ENCODE assay signal across 8 mouse cellular contexts in the genomic region with DNA sequence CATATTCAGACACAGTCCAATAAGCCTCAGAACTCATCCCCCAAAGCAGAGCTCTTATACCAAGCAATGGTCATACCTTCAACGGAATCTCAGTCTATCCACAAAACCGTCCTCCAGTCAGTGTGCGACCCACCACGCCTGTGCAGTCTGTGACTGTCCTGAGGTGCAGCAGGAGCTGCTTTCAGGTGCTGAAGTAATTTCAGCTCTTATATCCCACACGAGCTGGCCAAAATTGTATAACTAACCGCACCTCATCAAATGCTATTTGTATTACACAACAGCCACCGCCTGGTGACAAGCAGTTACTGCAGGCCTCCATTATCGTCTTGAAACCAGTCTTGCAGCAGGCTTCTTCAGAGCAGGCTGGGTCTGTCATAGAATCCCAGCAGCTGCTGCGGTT. TPM values are rescaled to one million over a fixed set of nuclear protein-coding genes. Genes with fewer than 3 reads are reported as not detected.
DNase-seq lines count a peak whose midpoint lies in the region; ATAC-seq and TF ChIP-seq lines count a peak whose summit lies in the region.

No protein-coding gene starts in this region.

- intact Hi-C loops in heart, postnatal 25 days (cut with DNase I): loop anchor here (5.0 to 10.0 kb wide), 2 partner anchors 39 to 134 kb away; a partner anchor contains a TSS

- H3K4me2 ChIP-seq in forebrain, embryonic 13.5 days: no peak overlapping the region
- no peak overlapping the region for H3K4me2 ChIP-seq in lung, embryonic 16.5 days (ENCODE audit: low read depth, low read length)

- peak; percentile 43 to 67 (median 47) for TF ChIP-seq CTCF in MEL (IDR thresholded peaks at IDR 0.05 in 2 of 3, conservative IDR thresholded peaks at IDR 0.05 in 1 of 3; ENCODE audit: control insufficient read depth in 1 of 3, insufficient read depth in 1 of 3, low read depth in 2 of 3, low read length in 3 of 3, poor library complexity in 1 of 3, severe bottlenecking in 1 of 3)

- no peaks in the 10 kb centered on the region for H3K9me3 ChIP-seq in MEL (replicated peaks; ENCODE audit: insufficient read depth, low read length)
- no peaks in the 10 kb centered on the region for H3K9me3 ChIP-seq in forebrain, embryonic 13.5 days (replicated peaks)
- no peaks in the 10 kb centered on the region for H3K9me3 ChIP-seq in lung, embryonic 16.5 days (ENCODE audit: control insufficient read depth, low read length)

- H3K79me2 ChIP-seq in MEL (ENCODE audit: control insufficient read depth, insufficient read depth, low read length, poor library complexity): peaks cover 2% of the 10 kb centered on the region; the same call in 1 of the 2 replicates

- H3K27ac ChIP-seq in MEL (ENCODE audit: control insufficient read depth, low read depth, low read length): no peak overlapping the region
- no peak overlapping the region for H3K27ac ChIP-seq in forebrain, embryonic 13.5 days
- no peak overlapping the region for H3K27ac ChIP-seq in lung, embryonic 16.5 days (ENCODE audit: low read length)

- H3K36me3 ChIP-seq in MEL (ENCODE audit: control insufficient read depth in 1 of 2, insufficient read depth in 2 of 2, low read length in 2 of 2): no peaks in the 10 kb centered on the region; a peak in 1 of 4 replicates
- no peaks in the 10 kb centered on the region for H3K36me3 ChIP-seq in forebrain, embryonic 13.5 days (ENCODE audit: poor library complexity, severe bottlenecking)
- no peaks in the 10 kb centered on the region for H3K36me3 ChIP-seq in lung, embryonic 16.5 days (ENCODE audit: control insufficient read depth, insufficient read depth, low read length)

- TF ChIP-seq RAD21 in MEL (IDR thresholded peaks at IDR 0.05; ENCODE audit: low read depth, low read length): peak; percentile 67

- H3K9ac ChIP-seq in MEL (ENCODE audit: control insufficient read depth, low read depth, low read length, poor library complexity, severe bottlenecking): no peak overlapping the region
- no peak overlapping the region for H3K9ac ChIP-seq in forebrain, embryonic 13.5 days
- no peak overlapping the region for H3K9ac ChIP-seq in lung, embryonic 16.5 days (ENCODE audit: low read length)

- no peak for TF ChIP-seq EP300 in MEL (IDR thresholded peaks at IDR 0.05; ENCODE audit: low read depth in 1 of 2, low read length in 2 of 2)

- peak; percentile 43 for DNase-seq in MEL (ENCODE audit: low read depth, low spot score)
- peak; percentile 46 for DNase-seq in c-Kit-positive CD71-negative TER-119-negative erythroid progenitor cells, embryonic 14.5 days (ENCODE audit: low read depth)
- peak; percentile 34 for DNase-seq in heart, postnatal 25 days (ENCODE audit: low spot score)
- peak; percentile 82 for DNase-seq in layer of hippocampus, adult 9-10 months (ENCODE audit: low spot score)
- peak; percentile 47 for DNase-seq in retina, postnatal 1 day
- DNase-seq in thymus, postnatal 4 days: peak; percentile 68

- no peaks in the 10 kb centered on the region for H3K4me1 ChIP-seq in MEL (ENCODE audit: control insufficient read depth in 1 of 2, insufficient read depth in 2 of 2, low read length in 2 of 2)
- H3K4me1 ChIP-seq in forebrain, embryonic 13.5 days: peaks cover 8% of the 10 kb centered on the region; the same call in 1 of the 2 replicates
- H3K4me1 ChIP-seq in lung, embryonic 16.5 days (replicated peaks; ENCODE audit: control insufficient read depth, insufficient read depth, low read length): peaks cover 10% of the 10 kb centered on the region

- peak; percentile 46 for ATAC-seq in forebrain, embryonic 13.5 days
- ATAC-seq in lung, embryonic 16.5 days (ENCODE audit: low read depth): peak; percentile 51; the same call in 1 of the 2 replicates

- TF ChIP-seq POLR2A in MEL (IDR thresholded peaks at IDR 0.05; ENCODE audit: control insufficient read depth in 1 of 2, insufficient read depth in 1 of 2, low read depth in 1 of 2, low read length in 2 of 2, poor library complexity in 1 of 2): no peak

- WGBS in forebrain, embryonic 13.5 days: 50% methylated on average over 9 of the region's 9 CpGs
- WGBS in lung, embryonic 16.5 days: 41% methylated on average over 9 of the region's 9 CpGs

- H3K4me3 ChIP-seq in MEL (ENCODE audit: control insufficient read depth in 1 of 2, insufficient read depth in 1 of 2, low read depth in 2 of 2, low read length in 2 of 2): no peak overlapping the region
- no peak overlapping the region for H3K4me3 ChIP-seq in forebrain, embryonic 13.5 days
- H3K4me3 ChIP-seq in lung, embryonic 16.5 days (ENCODE audit: low read length): no peak overlapping the region

- no peaks in the 10 kb centered on the region for H3K27me3 ChIP-seq in MEL (ENCODE audit: control insufficient read depth in 1 of 2, insufficient read depth in 2 of 2, low read length in 2 of 2)
- H3K27me3 ChIP-seq in forebrain, embryonic 13.5 days: no peaks in the 10 kb centered on the region
- H3K27me3 ChIP-seq in lung, embryonic 16.5 days (ENCODE audit: control insufficient read depth, insufficient read depth, low read depth, low read length): no peaks in the 10 kb centered on the region

TF ChIP-seq in MEL, 35 proteins besides CTCF, POLR2A, EP300 and RAD21:
- TF ChIP-seq CHD1 (IDR thresholded peaks at IDR 0.05; ENCODE audit: low read depth, low read length) (no peak), MYB (IDR thresholded peaks at IDR 0.05; ENCODE audit: low read depth, low read length) (no peak), SMC3 (IDR thresholded peaks at IDR 0.05; ENCODE audit: low read depth, low read length) (peak; percentile 73)

RNA-seq across cellular contexts. Expression of a gene that starts 33.6 kb away (rescaled TPM):
- 6.5 and 7.9 TPM in 2 replicates for total RNA-seq in MEL (2012; rRNA removed)
- 10 to 100 TPM in 1 of 2 experiments, not detected in 1; 10.3 TPM for polyA plus RNA-seq in MEL (2012; ENCODE audit: insufficient read depth in 1 of 2, insufficient read length in 2 of 2, low read depth in 1 of 2, low replicate concordance in 2 of 2, missing spikeins in 1 of 2)
- polyA plus RNA-seq in forebrain, embryonic 13.5 days (2015; fragmentation: Nextera tagmentation; extraction: Ambion mirVana): 16.6 and 19.1 TPM in 2 replicates
- 10 to 100 TPM; 13.5 to 14.5 TPM for total RNA-seq in heart, postnatal 25 days (2021)
- polyA plus RNA-seq in lung, embryonic 16.5 days (2015; fragmentation: Nextera tagmentation; extraction: Ambion mirVana): 11.1 and 12.1 TPM in 2 replicates
